Mouse (Mus musculus) testis, adult 2 months (tissue): ENCODE measurements around the gene Tnfaip2. TPM values are rescaled to one million over a fixed set of nuclear protein-coding genes. Genes with fewer than 3 reads are reported as not detected.

ENCODE experiments used
- H3K27ac ChIP-seq: fragments of 200-500 bp; 2 replicates; pipeline ENCODE4 v1.5.1; 2012; ENCODE audit warnings: low read depth, low read length; ENCODE audit not compliant: control insufficient read depth, insufficient read depth
- H3K27me3 ChIP-seq: fragments of 200-500 bp; 2 replicates; pipeline ENCODE4 v1.6.1; 2012; ENCODE audit warnings: mild to moderate bottlenecking, low read length, moderate library complexity; ENCODE audit not compliant: control insufficient read depth, insufficient read depth
- H3K36me3 ChIP-seq: fragments of 200-500 bp; 2 replicates; pipeline ENCODE4 v1.6.1; 2012; ENCODE audit warnings: mild to moderate bottlenecking, low read length; ENCODE audit not compliant: control insufficient read depth, insufficient read depth
- H3K4me1 ChIP-seq: fragments of 200-500 bp; 2 replicates; pipeline ENCODE4 v1.6.1; 2012; ENCODE audit warnings: low read length; ENCODE audit not compliant: control insufficient read depth, insufficient read depth
- H3K4me3 ChIP-seq: fragments of 200-500 bp; 2 replicates; pipeline ENCODE4 v1.5.1; 2012; ENCODE audit warnings: low read depth, mild to moderate bottlenecking, low read length, moderate library complexity, mixed read lengths; ENCODE audit not compliant: control insufficient read depth
- CTCF ChIP-seq: fragments of 200-500 bp; IDR thresholded peaks from 2 replicates; pipeline ENCODE4 v1.5.1; 2012; ENCODE audit warnings: low read depth, mild to moderate bottlenecking, inconsistent platforms, low read length, moderate library complexity; ENCODE audit not compliant: control insufficient read depth, insufficient read depth, insufficient replicate concordance
- POLR2A ChIP-seq: fragments of 200-500 bp; IDR thresholded peaks from 2 replicates; pipeline ENCODE4 v1.6.1; 2012; ENCODE audit warnings: low read depth, mild to moderate bottlenecking, inconsistent platforms, low read length, moderate library complexity; ENCODE audit not compliant: control insufficient read depth
- polyA plus RNA-seq: library from polyadenylated mRNA; depleted of rRNA; stranded (reverse); fragments of >200 nt; gene quantifications from 2 replicates; pipeline ENCODE4 v1.2.3, GENCODE M21; 2012; rRNA removed

Gene Tnfaip2
- polyA plus RNA-seq, 1 experiment, result 77.2 TPM

- Histone ChIP-seq H3K27me3 (no peaks in the 10 kb centered on the region), H3K36me3 (no peaks in the 10 kb centered on the region), H3K4me1 (peaks cover 7% of the 10 kb centered on the region), H3K4me3 (no peak overlapping the region), H3K27ac (no peak overlapping the region)
- TF ChIP-seq POLR2A (no peak), CTCF (no peak)
Measured at GRCm38 (mm10) chr12:111503571-111503970, 61.3 kb downstream of the Tnfaip2 start.

Other genes with a start within 250 kb of the Tnfaip2 start
- 14.4 and 17.1 TPM in 2 replicates for gene Amn, start 171.4 kb upstream of the Tnfaip2 start, polyA plus RNA-seq
- 55.3 and 56.8 TPM in 2 replicates for gene Cdc42bpb, start 64.8 kb upstream of the Tnfaip2 start, polyA plus RNA-seq
- 0.72 and 1.3 TPM in 2 replicates for gene Lbhd2, start 35.7 kb upstream of the Tnfaip2 start, polyA plus RNA-seq
- 5.5 and 6.5 TPM in 2 replicates for gene Exoc3l4, start 25.5 kb upstream of the Tnfaip2 start, polyA plus RNA-seq
- gene Gm266, start 43.4 kb downstream of the Tnfaip2 start, polyA plus RNA-seq, result 1.7 and 1.8 TPM in 2 replicates
- gene Eif5, start 95.5 kb downstream of the Tnfaip2 start, polyA plus RNA-seq, result 280 and 283 TPM in 2 replicates
- gene Mark3, start 132.1 kb downstream of the Tnfaip2 start, polyA plus RNA-seq, result 17.0 and 21.4 TPM in 2 replicates
- 13.2 and 37.1 TPM in 2 replicates for gene Ckb, start 229.9 kb downstream of the Tnfaip2 start, polyA plus RNA-seq
- 11.0 and 11.9 TPM in 2 replicates for gene Trmt61a, start 235.6 kb downstream of the Tnfaip2 start, polyA plus RNA-seq